Mouse (Mus musculus) heart, postnatal 0 days (tissue): ENCODE results near the gene Olfr372. TPM values are rescaled to one million over a fixed set of nuclear protein-coding genes. Genes with fewer than 3 reads are reported as not detected.
"Not testable (repeated sequence)": the region's sequence is repeated elsewhere in the genome, so short reads cannot be mapped to it uniquely, and the experiment has no call there.

ENCODE experiments used
- ATAC-seq: fragments of 200-750 bp; cut with Nextera tagmentation; 2 replicates; pipeline ENCODE4 v1.8.0; 2017; ENCODE audit warnings: low read depth, moderate number of reproducible peaks, moderate library complexity; ENCODE audit not compliant: insufficient read depth
- DNase-seq: peaks from one replicate; pipeline ENCODE4 v3.0.0-alpha.2; 2016; ENCODE audit warnings: low spot score
- H3K27ac ChIP-seq: fragments of 300-500 bp; sonication (generic); 2 replicates; pipeline ENCODE4 v1.5.1; 2014; ENCODE audit warnings: low read depth, mild to moderate bottlenecking
- H3K27me3 ChIP-seq: fragments of 300-500 bp; sonication (generic); 2 replicates; pipeline ENCODE4 v1.6.1; 2014; ENCODE audit warnings: low read length, mixed read lengths; ENCODE audit not compliant: control insufficient read depth, insufficient read depth
- H3K36me3 ChIP-seq: fragments of 300-500 bp; sonication (generic); replicated peaks from 2 replicates; pipeline ENCODE4 v1.6.1; 2014; ENCODE audit warnings: low read length, mixed read lengths; ENCODE audit not compliant: control insufficient read depth, insufficient read depth
- H3K4me1 ChIP-seq: fragments of 300-500 bp; sonication (generic); 2 replicates; pipeline ENCODE4 v1.6.1; 2014; ENCODE audit warnings: antibody characterized with exemption; ENCODE audit not compliant: control insufficient read depth, insufficient read depth
- H3K4me2 ChIP-seq: fragments of 300-500 bp; sonication (generic); 2 replicates; pipeline ENCODE4 v1.6.1; 2014; ENCODE audit warnings: low read depth, mild to moderate bottlenecking, low read length, moderate library complexity
- H3K4me3 ChIP-seq: fragments of 300-500 bp; sonication (generic); 2 replicates; pipeline ENCODE4 v1.5.1; 2014; ENCODE audit warnings: low read depth, low read length
- H3K9ac ChIP-seq: fragments of 300-500 bp; sonication (generic); replicated peaks from 2 replicates; pipeline ENCODE4 v1.6.1; 2014; ENCODE audit warnings: low read depth, low read length, mixed read lengths
- H3K9me3 ChIP-seq: fragments of 300-500 bp; sonication (generic); replicated peaks from 2 replicates; pipeline ENCODE4 v1.6.1; 2016; ENCODE audit warnings: low read length; ENCODE audit not compliant: control insufficient read depth
- CTCF ChIP-seq: IDR thresholded peaks from 2 replicates; pipeline ENCODE4 v1.5.1; 2016; ENCODE audit warnings: antibody characterized with exemption, control low read depth, low read depth
- EP300 ChIP-seq: IDR thresholded peaks from 2 replicates; pipeline ENCODE4 v1.6.1; 2016; ENCODE audit warnings: antibody characterized with exemption, low read depth
- WGBS: fragments of 180-500 bp; shearing (Covaris S2); extraction: QIAGEN DNeasy Blood & Tissue Kit; methylation state at CpG from one replicate; pipeline ENCODE4 v1.1.7; 2014; 5-methylcytosine and 5-hydroxymethylcytosine counted together
- polyA plus RNA-seq: library from polyadenylated mRNA; unstranded; fragments of >200 nt; fragmentation: Nextera tagmentation; extraction: Ambion mirVana; gene quantifications from 2 replicates; pipeline ENCODE4 v1.2.1, GENCODE M21; 2015
- total RNA-seq: library from RNA; depleted of rRNA; stranded (reverse); fragments of >200 nt; gene quantifications from 2 replicates; pipeline ENCODE4 v1.2.3, GENCODE M21; 2014; ENCODE audit warnings: low replicate concordance

Olfr372 gene
- total and polyA plus RNA-seq, 2 experiments from 2014 or later: not detected

DNA sequence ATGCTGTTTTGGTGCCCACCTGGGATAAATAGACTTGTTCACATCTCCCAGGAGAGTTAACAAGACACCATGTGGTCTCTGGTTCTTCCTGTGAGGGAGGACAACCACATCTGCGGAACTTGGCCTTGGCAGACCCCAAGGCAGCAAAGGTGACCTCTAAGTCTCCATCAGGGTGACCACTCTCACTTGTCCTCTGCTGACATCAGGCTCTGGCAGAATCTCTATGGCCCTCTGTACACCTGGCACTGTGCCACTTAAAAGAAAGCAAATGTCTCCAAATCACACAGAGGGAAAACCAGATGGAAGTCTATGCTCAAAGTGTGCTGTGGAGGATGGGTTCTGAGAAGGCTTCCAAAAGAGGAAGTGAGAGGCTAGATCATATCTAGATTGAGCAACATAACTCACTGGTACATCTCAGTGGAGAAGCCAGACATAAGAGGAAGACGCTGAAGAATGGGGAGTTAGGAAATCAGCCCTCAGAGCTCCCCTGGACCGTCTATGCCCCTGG, 32.8 kb upstream of the Olfr372 start:
- DNase-seq: no peak
- Histone ChIP-seq H3K4me1 (no peaks in the 10 kb centered on the region), H3K4me3 (no peak overlapping the region), H3K9me3 (no peaks in the 10 kb centered on the region), H3K9ac (no peak overlapping the region), H3K4me2 (no peak overlapping the region), H3K36me3 (no peaks in the 10 kb centered on the region), H3K27me3 (no peaks in the 10 kb centered on the region), H3K27ac (no peak overlapping the region)
- TF ChIP-seq EP300: no peak
- TF ChIP-seq CTCF: no peak
- 38% methylated on average over 3 of the region's 3 CpGs for WGBS
- no peak for ATAC-seq

DNA sequence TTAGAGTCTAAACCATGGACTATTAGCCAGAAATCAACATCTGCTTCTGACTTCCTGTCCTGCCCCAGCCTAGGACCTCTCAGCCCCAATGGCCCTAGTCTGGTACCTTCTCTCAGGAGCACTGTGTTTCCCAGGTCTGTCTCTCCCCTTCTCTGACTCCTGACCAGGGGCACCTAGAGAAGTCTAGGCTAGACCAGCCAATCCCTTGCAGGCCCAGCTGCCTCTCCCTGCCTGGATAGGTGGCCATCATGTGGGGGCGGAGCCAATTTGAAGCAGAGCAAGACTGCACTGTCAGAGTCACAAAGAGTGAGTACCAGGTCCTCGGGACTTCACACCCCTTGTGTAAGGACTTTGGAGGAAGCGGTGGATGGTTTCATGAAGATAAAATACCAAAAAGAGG, 31.5 kb upstream of the Olfr372 start, which contains the start of gene Cyp4f18:
Gene Cyp4f18 (minus strand): TSS at position 154 of the 400 bp plus-strand sequence.
- no peaks in the 10 kb centered on the region for H3K36me3 ChIP-seq
- no peak within 1 kb of the TSS for H3K4me2 ChIP-seq
- no peak within 1 kb of the TSS for H3K27ac ChIP-seq
- TF ChIP-seq CTCF (no peak), EP300 (no peak)
- H3K4me3 ChIP-seq: no peak within 1 kb of the TSS
- DNase-seq (no peak), ATAC-seq (no peak)
- H3K9ac ChIP-seq: no peak within 1 kb of the TSS
- no peaks in the 10 kb centered on the region for H3K27me3 ChIP-seq
- 69% methylated on average over 3 of the region's 3 CpGs for WGBS
- H3K9me3 ChIP-seq: no peaks in the 10 kb centered on the region
- H3K4me1 ChIP-seq: no peaks in the 10 kb centered on the region

DNA sequence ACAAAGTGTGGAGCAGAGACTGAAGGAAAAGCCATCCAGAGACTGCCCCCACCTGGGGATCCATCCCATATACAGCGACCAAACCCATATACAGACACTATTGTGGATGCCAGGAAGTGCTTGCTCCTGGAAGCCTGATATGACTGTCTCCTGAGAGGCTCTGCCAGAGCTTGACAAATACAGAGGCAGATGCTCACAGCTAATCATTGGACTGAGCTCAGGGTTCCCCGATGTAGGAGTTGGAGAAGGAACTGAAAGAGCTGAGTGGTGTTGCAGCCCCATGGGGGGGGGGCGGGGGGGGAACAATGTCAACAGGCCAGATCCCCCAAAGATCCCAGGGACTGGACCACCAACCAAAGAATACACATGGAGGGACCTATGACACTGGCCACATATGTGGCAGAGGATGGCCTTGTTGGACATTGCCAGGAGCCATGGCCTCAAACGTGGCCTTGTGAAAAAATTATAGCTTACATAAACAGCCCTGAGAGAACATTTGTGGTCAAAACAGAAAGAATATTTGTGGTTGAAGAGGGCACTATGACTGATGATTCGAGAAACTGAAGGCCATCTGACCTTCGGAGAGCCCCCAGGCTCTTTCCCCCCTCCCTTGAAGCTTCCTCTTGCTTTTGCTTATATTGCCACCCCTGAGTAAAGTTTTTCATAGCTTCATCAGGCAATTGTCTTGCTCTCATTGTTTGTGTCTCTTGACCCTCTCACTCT, 27.4 kb upstream of the Olfr372 start:
- 62% methylated on average over 6 of the region's 6 CpGs for WGBS
- H3K9ac ChIP-seq, H3K4me3 ChIP-seq, H3K9me3 ChIP-seq, H3K4me2 ChIP-seq, H3K4me1 ChIP-seq, H3K27ac ChIP-seq, H3K36me3 ChIP-seq, H3K27me3 ChIP-seq, ATAC-seq, DNase-seq: not testable (repeated sequence)

DNA sequence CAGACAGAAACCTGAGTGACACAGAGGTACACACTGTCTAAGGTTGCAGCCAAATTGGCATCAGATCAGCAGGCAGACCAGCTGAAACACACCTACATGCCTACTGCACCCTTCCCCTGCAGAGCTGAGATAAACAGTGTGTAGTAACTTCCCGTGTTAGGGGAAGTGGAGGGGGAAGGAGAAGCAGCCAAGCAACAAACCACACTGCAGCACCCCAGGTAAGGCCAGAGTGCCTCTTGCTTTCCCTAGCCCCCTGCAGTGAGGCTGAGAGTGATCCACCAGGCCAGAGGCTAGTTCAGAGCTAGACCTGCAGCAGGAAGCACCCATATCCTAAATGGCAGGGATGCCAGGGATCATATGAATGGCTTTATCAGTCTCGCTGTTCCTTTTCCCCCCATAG, 23.7 kb upstream of the Olfr372 start:
- not testable (repeated sequence) for H3K4me1 ChIP-seq, H3K4me3 ChIP-seq, H3K36me3 ChIP-seq, H3K4me2 ChIP-seq, H3K27me3 ChIP-seq, H3K9ac ChIP-seq, H3K27ac ChIP-seq, H3K9me3 ChIP-seq, DNase-seq, ATAC-seq
- 33% methylated on average over 2 of the region's 2 CpGs for WGBS

DNA sequence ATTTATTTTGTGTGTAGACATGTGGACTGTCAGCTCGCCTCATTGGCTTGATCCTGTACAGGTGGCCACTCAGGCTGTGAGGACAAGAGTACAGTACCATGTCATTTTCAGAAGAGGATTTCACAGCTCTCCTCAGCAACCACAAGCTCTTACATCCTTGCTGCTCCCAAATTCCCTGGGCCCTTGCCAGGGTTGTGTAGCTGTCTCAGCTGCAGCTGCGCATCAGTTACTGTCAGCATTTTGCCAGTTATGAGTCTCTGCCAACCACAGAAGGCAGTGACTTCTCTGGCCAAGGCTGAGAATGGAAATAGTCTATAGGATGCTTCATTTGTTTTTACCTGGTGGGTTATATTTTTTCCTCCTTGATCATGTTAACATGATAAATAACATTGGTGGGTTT, 22.9 kb upstream of the Olfr372 start:
- Histone ChIP-seq H3K27ac (no peak overlapping the region), H3K27me3 (no peaks in the 10 kb centered on the region), H3K9me3 (no peaks in the 10 kb centered on the region), H3K9ac (no peak overlapping the region), H3K4me2 (no peak overlapping the region), H3K4me3 (no peak overlapping the region), H3K4me1 (no peaks in the 10 kb centered on the region), H3K36me3 (no peaks in the 10 kb centered on the region)
- ATAC-seq: no peak
- no peak for TF ChIP-seq CTCF
- TF ChIP-seq EP300: no peak
- no peak for DNase-seq
- 64% methylated on average over 2 of the region's 2 CpGs for WGBS

DNA sequence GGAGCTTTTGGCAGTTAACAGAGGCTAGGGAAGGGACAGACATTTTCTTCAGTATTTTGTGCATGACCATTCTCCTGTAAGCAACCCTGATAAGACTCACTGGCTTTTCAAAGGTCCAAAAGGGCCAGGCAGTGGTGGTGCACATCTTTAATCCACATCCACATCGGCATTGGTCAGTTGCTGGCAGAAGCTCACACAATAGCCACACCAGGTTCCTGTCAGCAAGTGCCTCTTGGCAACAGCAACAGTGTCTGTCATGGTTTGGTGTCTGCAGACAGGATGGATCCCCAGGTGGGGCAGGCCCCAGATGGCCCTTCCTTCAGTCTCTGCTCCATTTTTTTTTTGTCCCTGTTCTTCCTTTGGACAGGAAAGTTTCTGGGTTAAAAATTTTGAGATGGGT, 22.0 kb upstream of the Olfr372 start:
- H3K9me3 ChIP-seq, ATAC-seq, H3K4me3 ChIP-seq, H3K27me3 ChIP-seq, H3K9ac ChIP-seq, H3K36me3 ChIP-seq, H3K4me2 ChIP-seq, H3K27ac ChIP-seq, DNase-seq, H3K4me1 ChIP-seq: not testable (repeated sequence)
- WGBS: 67% methylated on average over 1 of the region's 1 CpGs
